Mouse (Mus musculus): ENCODE measurements around the gene Cd109. TPM values are rescaled to one million over a fixed set of nuclear protein-coding genes. Genes with fewer than 3 reads are reported as not detected.

The Cd109 gene
- not detected in 2 replicates for polyA plus RNA-seq (2012; ENCODE audit: insufficient read depth, insufficient read length, low replicate concordance, missing spikeins)

GRCm38 (mm10) chr9:78615401-78616021, at the start of gene Cd109:
Gene Cd109 (plus strand): TSS chr9:78615546.
- no peak for TF ChIP-seq CTCF (IDR thresholded peaks at IDR 0.05; ENCODE audit: insufficient read depth, low read depth, low read length)
- TF ChIP-seq POLR2A (IDR thresholded peaks at IDR 0.05; ENCODE audit: insufficient read depth, low read depth, low read length) = no peak
- Histone ChIP-seq H3K27ac (ENCODE audit: insufficient read depth, low read depth, low read length) (no peak within 1 kb of the TSS), H3K4me3 (ENCODE audit: insufficient read depth, low read depth, low read length) (peak within 1 kb of the TSS; percentile 69), H3K4me1 (ENCODE audit: control insufficient read depth, insufficient read depth, low read length) (peaks cover 17% of the 10 kb centered on the region)
- under 1% methylated on average over 43 of the region's 43 CpGs for WGBS

GRCm38 (mm10) chr9:78569934-78570333, 45.4 kb upstream of the Cd109 start:
- Histone ChIP-seq H3K4me3 (ENCODE audit: insufficient read depth, low read depth, low read length) (no peak overlapping the region), H3K27ac (ENCODE audit: insufficient read depth, low read depth, low read length) (no peak overlapping the region), H3K4me1 (ENCODE audit: control insufficient read depth, insufficient read depth, low read length) (no peaks in the 10 kb centered on the region)
- 62% methylated on average over 9 of the region's 9 CpGs for WGBS
- no peak for TF ChIP-seq POLR2A (IDR thresholded peaks at IDR 0.05; ENCODE audit: insufficient read depth, low read depth, low read length)
- no peak for TF ChIP-seq CTCF (IDR thresholded peaks at IDR 0.05; ENCODE audit: insufficient read depth, low read depth, low read length)

GRCm38 (mm10) chr9:78576466-78576865, 38.9 kb upstream of the Cd109 start:
- TF ChIP-seq CTCF (IDR thresholded peaks at IDR 0.05; ENCODE audit: insufficient read depth, low read depth, low read length) (no peak), POLR2A (IDR thresholded peaks at IDR 0.05; ENCODE audit: insufficient read depth, low read depth, low read length) (no peak)
- H3K27ac ChIP-seq (ENCODE audit: insufficient read depth, low read depth, low read length) = no peak overlapping the region
- 95% methylated on average over 5 of the region's 5 CpGs for WGBS
- H3K4me3 ChIP-seq (ENCODE audit: insufficient read depth, low read depth, low read length) = no peak overlapping the region
- no peaks in the 10 kb centered on the region for H3K4me1 ChIP-seq (ENCODE audit: control insufficient read depth, insufficient read depth, low read length)

GRCm38 (mm10) chr9:78578824-78579223, 36.5 kb upstream of the Cd109 start:
- Histone ChIP-seq H3K27ac (ENCODE audit: insufficient read depth, low read depth, low read length) (no peak overlapping the region), H3K4me3 (ENCODE audit: insufficient read depth, low read depth, low read length) (no peak overlapping the region), H3K4me1 (ENCODE audit: control insufficient read depth, insufficient read depth, low read length) (no peaks in the 10 kb centered on the region)
- WGBS = 91% methylated on average over 7 of the region's 7 CpGs
- no peak for TF ChIP-seq CTCF (IDR thresholded peaks at IDR 0.05; ENCODE audit: insufficient read depth, low read depth, low read length)
- no peak for TF ChIP-seq POLR2A (IDR thresholded peaks at IDR 0.05; ENCODE audit: insufficient read depth, low read depth, low read length)

- no peaks in the 10 kb centered on the region for H3K4me1 ChIP-seq (ENCODE audit: control insufficient read depth, insufficient read depth, low read length)
- 68% methylated on average over 10 of the region's 10 CpGs for WGBS
Observed at GRCm38 (mm10) chr9:78579644-78580396, 35.5 kb upstream of the Cd109 start.

GRCm38 (mm10) chr9:78587218-78587883, 28.0 kb upstream of the Cd109 start:
- WGBS = 1% methylated on average over 31 of the region's 31 CpGs
- TF ChIP-seq CTCF (IDR thresholded peaks at IDR 0.05; ENCODE audit: insufficient read depth, low read depth, low read length) (0 out of 2 replicates have a peak, but pooled peaks have one; percentile 22), POLR2A (IDR thresholded peaks at IDR 0.05; ENCODE audit: insufficient read depth, low read depth, low read length) (no peak)
- H3K27ac ChIP-seq (ENCODE audit: insufficient read depth, low read depth, low read length) = no peak overlapping the region
- peaks cover 4% of the 10 kb centered on the region for H3K4me1 ChIP-seq (ENCODE audit: control insufficient read depth, insufficient read depth, low read length)
- H3K4me3 ChIP-seq (ENCODE audit: insufficient read depth, low read depth, low read length) = peak overlapping the region; percentile 72

More at GRCm38 (mm10) chr9:78579644-78580396, 35.5 kb upstream of the Cd109 start:
- Histone ChIP-seq H3K4me3 (ENCODE audit: insufficient read depth, low read depth, low read length) (no peak overlapping the region), H3K27ac (ENCODE audit: insufficient read depth, low read depth, low read length) (no peak overlapping the region)
- TF ChIP-seq CTCF (IDR thresholded peaks at IDR 0.05; ENCODE audit: insufficient read depth, low read depth, low read length) (no peak), POLR2A (IDR thresholded peaks at IDR 0.05; ENCODE audit: insufficient read depth, low read depth, low read length) (no peak)

GRCm38 (mm10) chr9:78587914-78588313, 27.4 kb upstream of the Cd109 start, which contains the start of gene Slc17a5:
Gene Slc17a5 (minus strand): TSS chr9:78588041.
- Histone ChIP-seq H3K4me1 (ENCODE audit: control insufficient read depth, insufficient read depth, low read length) (peaks cover 4% of the 10 kb centered on the region), H3K4me3 (ENCODE audit: insufficient read depth, low read depth, low read length) (peak within 1 kb of the TSS; percentile 72), H3K27ac (ENCODE audit: insufficient read depth, low read depth, low read length) (no peak within 1 kb of the TSS)
- under 1% methylated on average over 27 of the region's 27 CpGs for WGBS
- TF ChIP-seq POLR2A (IDR thresholded peaks at IDR 0.05; ENCODE audit: insufficient read depth, low read depth, low read length) = peak; percentile 65
- TF ChIP-seq CTCF (IDR thresholded peaks at IDR 0.05; ENCODE audit: insufficient read depth, low read depth, low read length) = no peak

GRCm38 (mm10) chr9:78588411-78589033, 26.8 kb upstream of the Cd109 start:
- TF ChIP-seq POLR2A (IDR thresholded peaks at IDR 0.05; ENCODE audit: insufficient read depth, low read depth, low read length) (no peak), CTCF (IDR thresholded peaks at IDR 0.05; ENCODE audit: insufficient read depth, low read depth, low read length) (no peak)
- Histone ChIP-seq H3K4me3 (ENCODE audit: insufficient read depth, low read depth, low read length) (no peak overlapping the region), H3K27ac (ENCODE audit: insufficient read depth, low read depth, low read length) (no peak overlapping the region), H3K4me1 (ENCODE audit: control insufficient read depth, insufficient read depth, low read length) (peaks cover 4% of the 10 kb centered on the region)
- 79% methylated on average over 10 of the region's 10 CpGs for WGBS
